Mouse (Mus musculus): ENCODE measurements around the gene Abi2. TPM values are rescaled to one million over a fixed set of nuclear protein-coding genes. Genes with fewer than 3 reads are reported as not detected.
"Not testable (repeated sequence)": the region's sequence is repeated elsewhere in the genome, so short reads cannot be mapped to it uniquely, and the experiment has no call there.

Gene Abi2
- polyA plus RNA-seq, 1 experiment from 2014 or later = 24.3 TPM

GRCm38 (mm10) chr1:60428341-60428740 lies 18.9 kb downstream of the Abi2 start:
- Histone ChIP-seq H3K27me3 (ENCODE audit: control insufficient read depth, insufficient read depth, low read depth, low read length) (no peaks in the 10 kb centered on the region), H3K4me3 (ENCODE audit: low read length) (no peak overlapping the region), H3K9ac (ENCODE audit: low read length) (no peak overlapping the region), H3K27ac (ENCODE audit: low read length) (no peak overlapping the region), H3K36me3 (ENCODE audit: control insufficient read depth, insufficient read depth, low read length) (no peaks in the 10 kb centered on the region), H3K4me2 (ENCODE audit: low read depth, low read length) (no peak overlapping the region), H3K9me3 (ENCODE audit: control insufficient read depth, low read length) (no peaks in the 10 kb centered on the region), H3K4me1 (replicated peaks; ENCODE audit: control insufficient read depth, insufficient read depth, low read length) (no peaks in the 10 kb centered on the region)
- ATAC-seq (ENCODE audit: low read depth) = no peak
- whole genome bisulfite sequencing = 85% methylated on average over 2 of the region's 2 CpGs

GRCm38 (mm10) chr1:60428932-60429331 lies 19.5 kb downstream of the Abi2 start:
- no peaks in the 10 kb centered on the region for H3K36me3 ChIP-seq (ENCODE audit: control insufficient read depth, insufficient read depth, low read length)
- H3K9me3 ChIP-seq (ENCODE audit: control insufficient read depth, low read length) = no peaks in the 10 kb centered on the region
- H3K4me2 ChIP-seq (ENCODE audit: low read depth, low read length) = no peak overlapping the region
- H3K9ac ChIP-seq (ENCODE audit: low read length) = no peak overlapping the region
- ATAC-seq (ENCODE audit: low read depth) = no peak
- no peak overlapping the region for H3K27ac ChIP-seq (ENCODE audit: low read length)
- no peak overlapping the region for H3K4me3 ChIP-seq (ENCODE audit: low read length)
- H3K27me3 ChIP-seq (ENCODE audit: control insufficient read depth, insufficient read depth, low read depth, low read length) = no peaks in the 10 kb centered on the region
- no peaks in the 10 kb centered on the region for H3K4me1 ChIP-seq (replicated peaks; ENCODE audit: control insufficient read depth, insufficient read depth, low read length)
- WGBS = 77% methylated on average over 2 of the region's 2 CpGs

GRCm38 (mm10) chr1:60431531-60431930 lies 22.1 kb downstream of the Abi2 start:
- no peak overlapping the region for H3K4me2 ChIP-seq (ENCODE audit: low read depth, low read length)
- H3K4me1 ChIP-seq (replicated peaks; ENCODE audit: control insufficient read depth, insufficient read depth, low read length) = no peaks in the 10 kb centered on the region
- no peaks in the 10 kb centered on the region for H3K36me3 ChIP-seq (ENCODE audit: control insufficient read depth, insufficient read depth, low read length)
- no peaks in the 10 kb centered on the region for H3K9me3 ChIP-seq (ENCODE audit: control insufficient read depth, low read length)
- no peak overlapping the region for H3K4me3 ChIP-seq (ENCODE audit: low read length)
- ATAC-seq (ENCODE audit: low read depth) = no peak
- WGBS = 84% methylated on average over 5 of the region's 5 CpGs
- no peak overlapping the region for H3K27ac ChIP-seq (ENCODE audit: low read length)
- no peak overlapping the region for H3K9ac ChIP-seq (ENCODE audit: low read length)
- no peaks in the 10 kb centered on the region for H3K27me3 ChIP-seq (ENCODE audit: control insufficient read depth, insufficient read depth, low read depth, low read length)

- Histone ChIP-seq H3K9ac (ENCODE audit: low read length) (no peak overlapping the region), H3K9me3 (ENCODE audit: control insufficient read depth, low read length) (no peaks in the 10 kb centered on the region), H3K4me3 (ENCODE audit: low read length) (no peak overlapping the region), H3K27ac (ENCODE audit: low read length) (no peak overlapping the region), H3K4me2 (ENCODE audit: low read depth, low read length) (no peak overlapping the region), H3K4me1 (replicated peaks; ENCODE audit: control insufficient read depth, insufficient read depth, low read length) (no peaks in the 10 kb centered on the region), H3K36me3 (ENCODE audit: control insufficient read depth, insufficient read depth, low read length) (peaks cover 3% of the 10 kb centered on the region; the same call in 1 of the 2 replicates), H3K27me3 (ENCODE audit: control insufficient read depth, insufficient read depth, low read depth, low read length) (no peaks in the 10 kb centered on the region)
- whole genome bisulfite sequencing = 24% methylated on average over 1 of the region's 1 CpGs
- ATAC-seq (ENCODE audit: low read depth) = no peak
These were observed 23.1 kb downstream of the Abi2 start for GRCm38 (mm10) chr1:60432497-60432896.

GRCm38 (mm10) chr1:60441438-60441837 lies 32.0 kb downstream of the Abi2 start:
- H3K4me3 ChIP-seq (ENCODE audit: low read length); H3K9ac ChIP-seq (ENCODE audit: low read length); H3K27me3 ChIP-seq (ENCODE audit: control insufficient read depth, insufficient read depth, low read depth, low read length); H3K27ac ChIP-seq (ENCODE audit: low read length); H3K4me2 ChIP-seq (ENCODE audit: low read depth, low read length); ATAC-seq (ENCODE audit: low read depth); H3K9me3 ChIP-seq (ENCODE audit: control insufficient read depth, low read length); H3K4me1 ChIP-seq (replicated peaks; ENCODE audit: control insufficient read depth, insufficient read depth, low read length): not testable (repeated sequence)
- 68% methylated on average over 5 of the region's 5 CpGs for WGBS
- peaks cover 10% of the 10 kb centered on the region for H3K36me3 ChIP-seq (ENCODE audit: control insufficient read depth, insufficient read depth, low read length)

GRCm38 (mm10) chr1:60447067-60447466 lies 37.6 kb downstream of the Abi2 start:
- Histone ChIP-seq H3K9ac (ENCODE audit: low read length) (no peak overlapping the region), H3K9me3 (ENCODE audit: control insufficient read depth, low read length) (no peaks in the 10 kb centered on the region), H3K27me3 (ENCODE audit: control insufficient read depth, insufficient read depth, low read depth, low read length) (no peaks in the 10 kb centered on the region), H3K36me3 (ENCODE audit: control insufficient read depth, insufficient read depth, low read length) (peaks cover 13% of the 10 kb centered on the region; the same call in 1 of the 2 replicates), H3K4me3 (ENCODE audit: low read length) (no peak overlapping the region), H3K4me2 (ENCODE audit: low read depth, low read length) (no peak overlapping the region), H3K4me1 (replicated peaks; ENCODE audit: control insufficient read depth, insufficient read depth, low read length) (no peaks in the 10 kb centered on the region), H3K27ac (ENCODE audit: low read length) (no peak overlapping the region)
- no peak for ATAC-seq (ENCODE audit: low read depth)
- 66% methylated on average over 12 of the region's 12 CpGs for WGBS

GRCm38 (mm10) chr1:60449896-60450295 lies 40.5 kb downstream of the Abi2 start:
- Histone ChIP-seq H3K9ac (ENCODE audit: low read length) (no peak overlapping the region), H3K4me1 (replicated peaks; ENCODE audit: control insufficient read depth, insufficient read depth, low read length) (no peaks in the 10 kb centered on the region), H3K27ac (ENCODE audit: low read length) (no peak overlapping the region), H3K4me2 (ENCODE audit: low read depth, low read length) (no peak overlapping the region), H3K9me3 (ENCODE audit: control insufficient read depth, low read length) (no peaks in the 10 kb centered on the region), H3K36me3 (ENCODE audit: control insufficient read depth, insufficient read depth, low read length) (peaks cover 16% of the 10 kb centered on the region; the same call in 1 of the 2 replicates), H3K27me3 (ENCODE audit: control insufficient read depth, insufficient read depth, low read depth, low read length) (no peaks in the 10 kb centered on the region), H3K4me3 (ENCODE audit: low read length) (no peak overlapping the region)
- ATAC-seq (ENCODE audit: low read depth) = no peak
- 50% methylated on average over 1 of the region's 1 CpGs for WGBS

- H3K9me3 ChIP-seq (ENCODE audit: control insufficient read depth, low read length) = no peaks in the 10 kb centered on the region
- no peaks in the 10 kb centered on the region for H3K36me3 ChIP-seq (ENCODE audit: control insufficient read depth, insufficient read depth, low read length)
- no peaks in the 10 kb centered on the region for H3K4me1 ChIP-seq (replicated peaks; ENCODE audit: control insufficient read depth, insufficient read depth, low read length)
- no peak overlapping the region for H3K4me3 ChIP-seq (ENCODE audit: low read length)
- no peak overlapping the region for H3K4me2 ChIP-seq (ENCODE audit: low read depth, low read length)
- 57% methylated on average over 1 of the region's 1 CpGs for WGBS
- peak; percentile 61; the same call in 1 of the 2 replicates for ATAC-seq (ENCODE audit: low read depth)
- H3K27ac ChIP-seq (ENCODE audit: low read length) = peak overlapping the region; percentile 70
- no peaks in the 10 kb centered on the region for H3K27me3 ChIP-seq (ENCODE audit: control insufficient read depth, insufficient read depth, low read depth, low read length)
- no peak overlapping the region for H3K9ac ChIP-seq (ENCODE audit: low read length)
These were observed 51.2 kb downstream of the Abi2 start for GRCm38 (mm10) chr1:60460623-60461022.

GRCm38 (mm10) chr1:60469491-60469890 lies 60.1 kb downstream of the Abi2 start:
- no peak overlapping the region for H3K27ac ChIP-seq (ENCODE audit: low read length)

GRCm38 (mm10) chr1:60470541-60470940 lies 61.1 kb downstream of the Abi2 start:
- H3K4me3 ChIP-seq (ENCODE audit: low read length) = no peak overlapping the region
- H3K9me3 ChIP-seq (ENCODE audit: control insufficient read depth, low read length) = no peaks in the 10 kb centered on the region
- H3K4me2 ChIP-seq (ENCODE audit: low read depth, low read length) = no peak overlapping the region
- H3K27ac ChIP-seq (ENCODE audit: low read length) = no peak overlapping the region
- ATAC-seq (ENCODE audit: low read depth) = no peak
- H3K36me3 ChIP-seq (ENCODE audit: control insufficient read depth, insufficient read depth, low read length) = peaks cover 11% of the 10 kb centered on the region
- no peaks in the 10 kb centered on the region for H3K27me3 ChIP-seq (ENCODE audit: control insufficient read depth, insufficient read depth, low read depth, low read length)
- 84% methylated on average over 7 of the region's 7 CpGs for WGBS
- H3K9ac ChIP-seq (ENCODE audit: low read length) = no peak overlapping the region
- no peaks in the 10 kb centered on the region for H3K4me1 ChIP-seq (replicated peaks; ENCODE audit: control insufficient read depth, insufficient read depth, low read length)

More at GRCm38 (mm10) chr1:60469491-60469890, 60.1 kb downstream of the Abi2 start:
- 84% methylated on average over 2 of the region's 2 CpGs for WGBS
- Histone ChIP-seq H3K27me3 (ENCODE audit: control insufficient read depth, insufficient read depth, low read depth, low read length) (no peaks in the 10 kb centered on the region), H3K9ac (ENCODE audit: low read length) (no peak overlapping the region), H3K4me2 (ENCODE audit: low read depth, low read length) (no peak overlapping the region), H3K4me1 (replicated peaks; ENCODE audit: control insufficient read depth, insufficient read depth, low read length) (no peaks in the 10 kb centered on the region), H3K9me3 (ENCODE audit: control insufficient read depth, low read length) (no peaks in the 10 kb centered on the region), H3K4me3 (ENCODE audit: low read length) (no peak overlapping the region), H3K36me3 (ENCODE audit: control insufficient read depth, insufficient read depth, low read length) (peaks cover 11% of the 10 kb centered on the region)
- no peak for ATAC-seq (ENCODE audit: low read depth)

Data from lung, embryonic 16.5 days (tissue).